Mouse (Mus musculus): ENCODE data around the gene Hist1h2an. TPM values are rescaled to one million over a fixed set of nuclear protein-coding genes. Genes with fewer than 3 reads are reported as not detected.
A peak's percentile ranks its signal among the peaks of the same experiment; 100 is the strongest.

Hist1h2an gene
- polyA plus RNA-seq, 1 experiment = 14.9 TPM

DNA sequence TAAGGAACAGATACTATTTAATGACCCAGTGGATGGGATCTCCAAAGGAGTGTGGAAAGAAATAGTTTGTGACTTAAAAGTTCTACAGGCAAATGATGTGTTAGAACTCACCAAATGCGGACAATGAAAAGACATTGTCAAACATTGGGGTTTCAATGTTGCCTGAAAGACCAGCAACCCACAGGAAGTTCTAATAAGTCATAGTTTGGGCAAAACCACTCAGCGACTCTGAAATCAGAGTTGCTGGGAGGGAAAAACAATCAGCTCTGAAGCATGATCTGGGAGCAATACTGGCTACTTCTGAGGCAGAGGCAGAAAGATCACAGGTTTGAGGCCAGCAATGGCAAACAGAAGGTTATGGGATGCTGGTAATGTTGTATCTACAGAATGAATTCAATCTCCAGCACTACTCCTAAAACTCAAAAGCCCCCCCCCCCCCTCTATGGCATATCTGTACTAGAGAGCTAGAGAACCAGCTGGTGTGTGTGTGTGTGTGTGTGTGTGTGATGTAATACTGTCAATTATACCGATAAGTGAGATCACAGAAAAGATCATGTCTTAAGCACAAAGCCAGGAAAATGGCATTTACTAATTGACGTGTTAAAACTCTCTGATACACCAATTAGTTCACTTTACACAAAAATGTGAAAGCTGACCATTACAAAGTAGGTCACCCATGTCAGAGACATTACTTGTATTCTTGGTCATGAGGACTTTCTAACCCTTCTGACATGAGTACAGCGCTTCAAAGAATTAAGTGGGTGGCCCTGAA lies 37.4 kb downstream of the Hist1h2an start:
- TF ChIP-seq POLR2A (IDR thresholded peaks at IDR 0.05; ENCODE audit: borderline replicate concordance, control insufficient read depth, low read depth, low read length) (no peak), CTCF (IDR thresholded peaks at IDR 0.05; ENCODE audit: control insufficient read depth, insufficient read depth, low read length) (no peak)
- Histone ChIP-seq H3K27ac (ENCODE audit: control insufficient read depth, insufficient read depth, low read depth, low read length, poor library complexity) (peak overlapping the region; percentile 94), H3K4me1 (ENCODE audit: control insufficient read depth, insufficient read depth, low read length) (peaks cover 5% of the 10 kb centered on the region; the same call in 1 of the 2 replicates), H3K4me3 (replicated peaks; ENCODE audit: control insufficient read depth, low read depth, low read length) (peak overlapping the region; percentile 66)
- WGBS = 6% methylated on average over 5 of the region's 5 CpGs

GRCm38 (mm10) chr13:21745006-21745405 lies 42.0 kb downstream of the Hist1h2an start:
- H3K4me1 ChIP-seq (ENCODE audit: control insufficient read depth, insufficient read depth, low read length) = peaks cover 2% of the 10 kb centered on the region; the same call in 1 of the 2 replicates
- TF ChIP-seq CTCF (IDR thresholded peaks at IDR 0.05; ENCODE audit: control insufficient read depth, insufficient read depth, low read length) = no peak
- no peak for TF ChIP-seq POLR2A (IDR thresholded peaks at IDR 0.05; ENCODE audit: borderline replicate concordance, control insufficient read depth, low read depth, low read length)
- 55% methylated on average over 1 of the region's 1 CpGs for whole genome bisulfite sequencing

More at GRCm38 (mm10) chr13:21745006-21745405, 42.0 kb downstream of the Hist1h2an start:
- Histone ChIP-seq H3K27ac (ENCODE audit: control insufficient read depth, insufficient read depth, low read depth, low read length, poor library complexity) (no peak overlapping the region), H3K4me3 (replicated peaks; ENCODE audit: control insufficient read depth, low read depth, low read length) (no peak overlapping the region)

Other genes starting within 250 kb of the Hist1h2an start
- not detected in 2 replicates for gene Olfr1366, start 244.4 kb downstream of the Hist1h2an start, polyA plus RNA-seq (2011; ENCODE audit: insufficient read depth, insufficient read length, low replicate concordance, missing spikeins)
- 0.90 and 1.00 TPM in 2 replicates for gene Olfr1535, start 227.3 kb downstream of the Hist1h2an start, polyA plus RNA-seq (2011; ENCODE audit: insufficient read depth, insufficient read length, low replicate concordance, missing spikeins)
- not detected in 2 replicates for gene Olfr1364, start 205.5 kb downstream of the Hist1h2an start, polyA plus RNA-seq (2011; ENCODE audit: insufficient read depth, insufficient read length, low replicate concordance, missing spikeins)
- gene Olfr1362, start 173.2 kb downstream of the Hist1h2an start, polyA plus RNA-seq (2011; ENCODE audit: insufficient read depth, insufficient read length, low replicate concordance, missing spikeins) = not detected in 2 replicates
- gene Olfr11, start 144.7 kb downstream of the Hist1h2an start, polyA plus RNA-seq (2011; ENCODE audit: insufficient read depth, insufficient read length, low replicate concordance, missing spikeins) = not detected in 2 replicates
- not detected in 2 replicates for gene Olfr1361, start 123.8 kb downstream of the Hist1h2an start, polyA plus RNA-seq (2011; ENCODE audit: insufficient read depth, insufficient read length, low replicate concordance, missing spikeins)
- gene Olfr1360, start 109.8 kb downstream of the Hist1h2an start, polyA plus RNA-seq (2011; ENCODE audit: insufficient read depth, insufficient read length, low replicate concordance, missing spikeins) = not detected in 2 replicates
- gene Olfr1359, start 89.1 kb downstream of the Hist1h2an start, polyA plus RNA-seq (2011; ENCODE audit: insufficient read depth, insufficient read length, low replicate concordance, missing spikeins) = not detected in 2 replicates
- 28.9 and 65.7 TPM in 2 replicates for gene Hist1h2bl, start 71.1 kb downstream of the Hist1h2an start, polyA plus RNA-seq (2011; ENCODE audit: insufficient read depth, insufficient read length, low replicate concordance, missing spikeins)
- gene Hist1h2ai, start 70.8 kb downstream of the Hist1h2an start, polyA plus RNA-seq (2011; ENCODE audit: insufficient read depth, insufficient read length, low replicate concordance, missing spikeins) = 19.2 and 21.1 TPM in 2 replicates
- gene Hist1h3h, start 69.6 kb downstream of the Hist1h2an start, polyA plus RNA-seq (2011; ENCODE audit: insufficient read depth, insufficient read length, low replicate concordance, missing spikeins) = 49.7 and 178 TPM in 2 replicates
- gene Hist1h2bm, start 65.2 kb downstream of the Hist1h2an start, polyA plus RNA-seq (2011; ENCODE audit: insufficient read depth, insufficient read length, low replicate concordance, missing spikeins) = 19.6 and 68.6 TPM in 2 replicates
- gene Hist1h4j, start 52.2 kb downstream of the Hist1h2an start, polyA plus RNA-seq (2011; ENCODE audit: insufficient read depth, insufficient read length, low replicate concordance, missing spikeins) = 47.4 and 58.6 TPM in 2 replicates
- gene Hist1h4k, start 36.7 kb downstream of the Hist1h2an start, polyA plus RNA-seq (2011; ENCODE audit: insufficient read depth, insufficient read length, low replicate concordance, missing spikeins) = 358 and 477 TPM in 2 replicates
- gene Hist1h2ak, start 33.4 kb downstream of the Hist1h2an start, polyA plus RNA-seq (2011; ENCODE audit: insufficient read depth, insufficient read length, low replicate concordance, missing spikeins) = 25.2 and 61.7 TPM in 2 replicates
- 98.2 and 195 TPM in 2 replicates for gene Hist1h2bn, start 33.1 kb downstream of the Hist1h2an start, polyA plus RNA-seq (2011; ENCODE audit: insufficient read depth, insufficient read length, low replicate concordance, missing spikeins)
- gene Hist1h1b, start 6.6 kb downstream of the Hist1h2an start, polyA plus RNA-seq (2011; ENCODE audit: insufficient read depth, insufficient read length, low replicate concordance, missing spikeins) = 99.1 and 123 TPM in 2 replicates
- 34.1 TPM in 1 of 2 replicates, not detected in the other for gene Hist1h3i, start 3.8 kb downstream of the Hist1h2an start, polyA plus RNA-seq (2011; ENCODE audit: insufficient read depth, insufficient read length, low replicate concordance, missing spikeins)
- 31.5 and 33.4 TPM in 2 replicates for gene Hist1h2bp, start 243 bp upstream of the Hist1h2an start, polyA plus RNA-seq (2011; ENCODE audit: insufficient read depth, insufficient read length, low replicate concordance, missing spikeins)
- gene Hist1h2bq, start 23.0 kb upstream of the Hist1h2an start, polyA plus RNA-seq (2011; ENCODE audit: insufficient read depth, insufficient read length, low replicate concordance, missing spikeins) = 27.5 and 42.9 TPM in 2 replicates
- 5.1 TPM in 1 of 2 replicates, not detected in the other for gene Hist1h2ao, start 23.2 kb upstream of the Hist1h2an start, polyA plus RNA-seq (2011; ENCODE audit: insufficient read depth, insufficient read length, low replicate concordance, missing spikeins)
- 157 and 288 TPM in 2 replicates for gene Hist1h4m, start 24.5 kb upstream of the Hist1h2an start, polyA plus RNA-seq (2011; ENCODE audit: insufficient read depth, insufficient read length, low replicate concordance, missing spikeins)
- gene Hist1h4n, start 45.0 kb upstream of the Hist1h2an start, polyA plus RNA-seq (2011; ENCODE audit: insufficient read depth, insufficient read length, low replicate concordance, missing spikeins) = 79.8 and 313 TPM in 2 replicates
- gene Hist1h2ap, start 46.3 kb upstream of the Hist1h2an start, polyA plus RNA-seq (2011; ENCODE audit: insufficient read depth, insufficient read length, low replicate concordance, missing spikeins) = 94.2 and 102 TPM in 2 replicates
- 36.9 and 43.8 TPM in 2 replicates for gene Hist1h2br, start 46.5 kb upstream of the Hist1h2an start, polyA plus RNA-seq (2011; ENCODE audit: insufficient read depth, insufficient read length, low replicate concordance, missing spikeins)
- 1.4 and 2.5 TPM in 2 replicates for gene Zfp184, start 157.9 kb upstream of the Hist1h2an start, polyA plus RNA-seq (2011; ENCODE audit: insufficient read depth, insufficient read length, low replicate concordance, missing spikeins)
- gene Pom121l2, start 194.0 kb upstream of the Hist1h2an start, polyA plus RNA-seq (2011; ENCODE audit: insufficient read depth, insufficient read length, low replicate concordance, missing spikeins) = not detected in 2 replicates
- gene Prss16, start 222.5 kb upstream of the Hist1h2an start, polyA plus RNA-seq (2011; ENCODE audit: insufficient read depth, insufficient read length, low replicate concordance, missing spikeins) = 3.9 and 10.0 TPM in 2 replicates
- 31.8 and 40.4 TPM in 2 replicates for gene Hist1h2ah, start 248.3 kb upstream of the Hist1h2an start, polyA plus RNA-seq (2011; ENCODE audit: insufficient read depth, insufficient read length, low replicate concordance, missing spikeins)
- gene Hist1h2bk, start 248.7 kb upstream of the Hist1h2an start, polyA plus RNA-seq (2011; ENCODE audit: insufficient read depth, insufficient read length, low replicate concordance, missing spikeins) = 109 and 137 TPM in 2 replicates